Mouse (Mus musculus) liver, postnatal 0 days (tissue): ENCODE measurements at regions not wholly inside any gene's neighbourhood (a gene's known extent, or its start where the extent isn't known, plus 50 kb on each side); places are given as distances from the start of the nearest gene placed in this dataset.

Experiments used
- CTCF ChIP-seq: sonication (generic); IDR thresholded peaks from 2 replicates; pipeline ENCODE4 v1.5.1; 2016; ENCODE audit warnings: antibody characterized with exemption, low read depth
- EP300 ChIP-seq: IDR thresholded peaks from 2 replicates; pipeline ENCODE4 v1.6.1; 2016; ENCODE audit warnings: antibody characterized with exemption, low read depth, mild to moderate bottlenecking

- no peak for TF ChIP-seq CTCF
- TF ChIP-seq EP300 = no peak
Observed at GRCm38 (mm10) chr12:8447612-8448011, 52.2 kb downstream of the Rhob start.
